Mouse (Mus musculus) heart, embryonic 12.5 days (tissue): ENCODE data around the gene Mapk7. TPM values are rescaled to one million over a fixed set of nuclear protein-coding genes. Genes with fewer than 3 reads are reported as not detected.
A peak's percentile ranks its signal among the peaks of the same experiment; 100 is the strongest.

ENCODE experiments used
- ATAC-seq: fragments of 200-750 bp; cut with Nextera tagmentation; 2 replicates; pipeline ENCODE4 v1.8.0; 2017; ENCODE audit warnings: moderate TSS enrichment, moderate library complexity; ENCODE audit not compliant: insufficient number of reproducible peaks, low FRiP score
- H3K27ac ChIP-seq: fragments of 300-500 bp; sonication (generic); 2 replicates; pipeline ENCODE4 v1.5.1; 2016; ENCODE audit warnings: mild to moderate bottlenecking, moderate library complexity; ENCODE audit not compliant: poor library complexity, severe bottlenecking
- H3K27me3 ChIP-seq: fragments of 300-500 bp; sonication (generic); replicated peaks from 2 replicates; pipeline ENCODE4 v1.6.1; 2016; ENCODE audit warnings: mild to moderate bottlenecking, moderate library complexity
- H3K36me3 ChIP-seq: fragments of 300-500 bp; sonication (generic); 2 replicates; pipeline ENCODE4 v1.6.1; 2016; ENCODE audit warnings: mild to moderate bottlenecking, moderate library complexity
- H3K4me1 ChIP-seq: fragments of 300-500 bp; sonication (generic); replicated peaks from 2 replicates; pipeline ENCODE4 v1.6.1; 2016; ENCODE audit warnings: mild to moderate bottlenecking
- H3K4me2 ChIP-seq: fragments of 300-500 bp; sonication (generic); 2 replicates; pipeline ENCODE4 v1.6.1; 2016; ENCODE audit warnings: mild to moderate bottlenecking, moderate library complexity
- H3K4me3 ChIP-seq: fragments of 300-500 bp; sonication (generic); 2 replicates; pipeline ENCODE4 v1.5.1; 2016; ENCODE audit warnings: mild to moderate bottlenecking
- H3K9ac ChIP-seq: fragments of 300-500 bp; sonication (generic); 2 replicates; pipeline ENCODE4 v1.6.1; 2016; ENCODE audit warnings: mild to moderate bottlenecking, moderate library complexity
- H3K9me3 ChIP-seq: fragments of 300-500 bp; sonication (generic); replicated peaks from 2 replicates; pipeline ENCODE4 v1.6.1; 2016; ENCODE audit warnings: mild to moderate bottlenecking, moderate library complexity
- WGBS: fragments of 180-500 bp; shearing (Covaris S2); methylation state at CpG from one replicate; pipeline ENCODE4 v1.1.7; 2016; 5-methylcytosine and 5-hydroxymethylcytosine counted together
- polyA plus RNA-seq: library from polyadenylated mRNA; unstranded; fragments of >200 nt; fragmentation: Nextera tagmentation; extraction: Ambion mirVana; gene quantifications from 2 replicates; pipeline ENCODE4 v1.2.1, GENCODE M21; 2016

The Mapk7 gene
- polyA plus RNA-seq, 1 experiment from 2014 or later, result 35.3 TPM

DNA sequence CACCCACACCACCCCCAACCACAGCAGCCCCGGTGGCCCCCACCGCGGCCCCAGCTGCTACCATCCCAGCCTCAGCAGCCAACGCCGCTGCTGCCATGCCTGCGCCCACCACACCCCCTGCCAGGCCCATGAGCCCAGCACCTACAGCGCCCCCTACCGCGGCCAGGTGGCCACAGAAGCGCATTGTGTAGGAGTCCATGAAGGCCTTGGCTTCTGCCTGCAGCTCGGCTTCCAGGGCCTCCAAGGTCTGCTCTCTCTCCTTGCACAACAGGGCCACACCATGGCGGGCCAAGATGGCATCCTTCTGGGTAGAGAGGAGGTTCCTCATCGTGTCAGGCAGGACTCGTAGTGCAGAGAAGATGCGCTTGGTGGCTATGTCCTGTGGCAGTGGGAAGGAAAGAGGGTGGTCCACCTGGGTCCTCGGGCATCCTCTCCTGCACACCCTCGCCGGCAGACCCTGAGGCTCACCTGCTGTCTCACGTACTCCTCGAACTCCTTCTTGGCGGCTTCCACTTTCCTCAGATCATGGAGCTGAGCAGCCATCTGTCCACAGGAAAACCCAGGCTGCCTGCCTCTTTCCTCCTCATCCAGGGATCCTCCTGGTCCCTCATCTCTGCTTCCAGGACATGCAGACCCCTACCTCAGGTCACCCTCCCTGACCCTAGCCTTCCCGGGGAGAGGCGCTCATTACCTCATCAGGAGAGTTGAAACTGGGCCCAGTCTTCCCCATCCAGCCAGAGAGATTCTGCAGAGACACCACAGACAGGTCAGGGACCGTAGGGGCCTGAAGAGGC is 44.5 kb downstream of the Mapk7 start:
- H3K4me2 ChIP-seq, result no peak overlapping the region
- H3K9ac ChIP-seq, result no peak overlapping the region
- WGBS, result 66% methylated on average over 24 of the region's 24 CpGs
- no peaks in the 10 kb centered on the region for H3K9me3 ChIP-seq
- peaks cover 43% of the 10 kb centered on the region for H3K27me3 ChIP-seq
- H3K4me1 ChIP-seq, result peaks cover 23% of the 10 kb centered on the region
- no peak overlapping the region for H3K4me3 ChIP-seq
- H3K36me3 ChIP-seq, result no peaks in the 10 kb centered on the region
- H3K27ac ChIP-seq, result no peak overlapping the region
- no peak for ATAC-seq

DNA sequence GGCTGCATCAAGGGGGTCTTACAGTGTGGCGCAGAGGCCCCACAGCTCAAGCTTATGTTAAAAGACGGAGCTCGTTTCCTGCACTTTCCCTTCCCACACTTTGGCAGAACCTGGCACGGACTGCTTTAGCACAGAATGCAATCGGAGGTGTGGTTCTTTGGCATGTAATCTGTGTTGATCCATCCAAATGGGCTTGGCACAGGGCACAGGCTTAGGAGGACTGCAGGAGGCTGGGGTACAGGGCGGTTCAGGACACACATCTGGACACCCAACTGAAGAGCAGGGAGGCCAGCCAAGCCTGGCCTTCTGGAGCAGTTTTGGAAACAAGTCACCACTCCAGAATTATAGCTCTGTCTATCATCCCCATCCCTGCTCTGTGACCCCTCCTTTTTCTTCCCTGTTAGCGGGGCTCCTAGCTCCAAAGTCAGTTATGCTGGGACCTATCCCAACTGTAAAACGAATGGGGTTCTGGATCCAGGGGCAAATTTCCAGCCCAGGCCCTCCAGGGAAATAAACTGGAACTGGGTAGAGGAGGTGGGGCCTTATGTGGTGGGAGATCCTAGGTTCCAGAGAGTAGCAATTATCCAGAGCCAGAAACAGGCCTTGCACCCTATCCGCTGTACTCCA is 45.5 kb downstream of the Mapk7 start:
- H3K27ac ChIP-seq, result no peak overlapping the region
- WGBS, result 82% methylated on average over 9 of the region's 9 CpGs
- peaks cover 43% of the 10 kb centered on the region for H3K27me3 ChIP-seq
- peaks cover 18% of the 10 kb centered on the region for H3K4me1 ChIP-seq
- no peak for ATAC-seq
- no peaks in the 10 kb centered on the region for H3K9me3 ChIP-seq
- 0 out of 2 replicates have a peak overlapping the region, but pooled peaks have one; percentile 5 for H3K9ac ChIP-seq
- H3K4me3 ChIP-seq, result no peak overlapping the region
- H3K36me3 ChIP-seq, result no peaks in the 10 kb centered on the region
- no peak overlapping the region for H3K4me2 ChIP-seq

GRCm38 (mm10) chr11:61448041-61448440 is 46.2 kb downstream of the Mapk7 start:
- Histone ChIP-seq H3K4me3 (no peak overlapping the region), H3K27ac (no peak overlapping the region), H3K9ac (no peak overlapping the region), H3K27me3 (peaks cover 38% of the 10 kb centered on the region), H3K4me2 (no peak overlapping the region), H3K4me1 (peaks cover 11% of the 10 kb centered on the region; the same call in 1 of the 2 replicates), H3K9me3 (no peaks in the 10 kb centered on the region), H3K36me3 (no peaks in the 10 kb centered on the region)
- 43% methylated on average over 5 of the region's 5 CpGs for WGBS
- no peak for ATAC-seq

- Histone ChIP-seq H3K27ac (no peak overlapping the region), H3K4me1 (peaks cover 10% of the 10 kb centered on the region; the same call in 1 of the 2 replicates), H3K4me3 (no peak overlapping the region), H3K4me2 (no peak overlapping the region), H3K9me3 (no peaks in the 10 kb centered on the region), H3K36me3 (no peaks in the 10 kb centered on the region), H3K27me3 (peaks cover 31% of the 10 kb centered on the region), H3K9ac (no peak overlapping the region)
- 88% methylated on average over 8 of the region's 8 CpGs for WGBS
- no peak for ATAC-seq
Measured at GRCm38 (mm10) chr11:61447296-61447695, 46.9 kb downstream of the Mapk7 start.

DNA sequence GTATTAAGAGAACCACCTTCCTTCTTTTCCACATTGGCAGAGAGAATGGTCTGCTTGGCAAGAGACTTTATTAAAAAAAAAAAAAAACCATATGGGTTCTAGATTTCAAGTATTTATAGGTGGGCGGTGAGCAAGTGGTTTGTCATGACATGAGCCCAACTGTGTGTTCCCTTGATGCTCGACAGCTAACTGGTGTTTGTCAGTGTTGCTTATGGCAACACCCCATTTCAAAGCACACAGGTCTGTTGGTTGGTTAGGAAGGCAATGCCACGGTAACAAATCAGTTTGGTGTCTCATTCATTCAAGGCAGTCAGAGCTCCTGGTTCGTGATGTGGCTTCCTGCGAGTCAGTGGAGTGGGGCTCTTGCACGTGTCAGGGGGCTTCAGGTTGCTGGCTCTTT is 50.4 kb downstream of the Mapk7 start:
- Histone ChIP-seq H3K4me3 (no peak overlapping the region), H3K27ac (no peak overlapping the region), H3K36me3 (no peaks in the 10 kb centered on the region), H3K4me1 (peaks cover 10% of the 10 kb centered on the region; the same call in 1 of the 2 replicates), H3K9ac (no peak overlapping the region), H3K27me3 (peaks cover 4% of the 10 kb centered on the region; the same call in 1 of the 2 replicates), H3K4me2 (no peak overlapping the region), H3K9me3 (no peaks in the 10 kb centered on the region)
- 80% methylated on average over 6 of the region's 6 CpGs for WGBS
- ATAC-seq, result no peak

DNA sequence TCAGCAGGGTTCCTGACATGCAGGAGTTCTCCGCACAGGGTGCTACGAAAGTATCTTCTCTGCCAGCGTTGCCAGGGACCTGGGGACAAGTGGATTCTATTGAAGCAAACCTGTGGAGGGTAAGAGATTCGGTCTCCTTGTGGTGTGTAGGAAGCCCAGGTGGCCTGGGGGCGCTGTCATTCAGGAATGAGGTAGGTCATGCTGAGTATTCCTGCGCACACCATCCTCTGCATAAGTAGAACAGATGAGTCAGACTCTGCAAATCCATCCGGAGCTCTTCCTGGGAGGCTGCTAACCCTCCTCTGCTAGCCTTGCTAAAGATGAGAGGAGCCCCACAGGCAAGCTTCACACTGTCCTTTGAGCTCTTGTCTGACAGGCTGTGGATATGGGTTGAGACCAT is 52.5 kb downstream of the Mapk7 start:
- no peak for ATAC-seq
- Histone ChIP-seq H3K4me2 (no peak overlapping the region), H3K27ac (no peak overlapping the region), H3K9me3 (no peaks in the 10 kb centered on the region), H3K4me3 (no peak overlapping the region), H3K4me1 (no peaks in the 10 kb centered on the region), H3K27me3 (no peaks in the 10 kb centered on the region), H3K36me3 (no peaks in the 10 kb centered on the region), H3K9ac (no peak overlapping the region)
- 81% methylated on average over 7 of the region's 7 CpGs for WGBS

- H3K36me3 ChIP-seq, result no peaks in the 10 kb centered on the region
- H3K9me3 ChIP-seq, result no peaks in the 10 kb centered on the region
- no peak overlapping the region for H3K27ac ChIP-seq
- no peaks in the 10 kb centered on the region for H3K4me1 ChIP-seq
- H3K27me3 ChIP-seq, result no peaks in the 10 kb centered on the region
- ATAC-seq, result no peak
- 84% methylated on average over 4 of the region's 4 CpGs for WGBS
- no peak overlapping the region for H3K9ac ChIP-seq
- no peak overlapping the region for H3K4me2 ChIP-seq
- H3K4me3 ChIP-seq, result no peak overlapping the region
Measured at GRCm38 (mm10) chr11:61440416-61440815, 53.8 kb downstream of the Mapk7 start.

DNA sequence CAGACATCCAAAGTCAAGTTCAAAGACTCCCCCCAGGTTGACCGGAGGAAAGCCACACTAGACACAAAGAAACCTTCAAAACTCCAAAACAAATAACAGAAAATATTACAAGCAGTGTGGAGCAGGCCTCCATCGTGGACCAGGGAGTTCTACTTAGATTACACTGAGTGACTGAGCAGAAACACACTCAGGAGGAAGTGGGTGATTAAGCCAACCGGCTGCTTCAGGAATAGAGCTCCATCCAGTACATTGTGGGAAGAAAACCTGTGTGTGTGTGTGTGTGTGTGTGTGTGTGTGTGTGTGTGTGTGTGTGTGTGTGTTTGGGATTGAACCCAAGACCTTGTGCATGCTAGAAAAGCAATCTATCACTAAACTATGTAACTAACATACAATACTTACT is 55.0 kb downstream of the Mapk7 start:
- no peaks in the 10 kb centered on the region for H3K4me1 ChIP-seq

More for the DNA sequence above, 55.0 kb downstream of the Mapk7 start:
- no peak overlapping the region for H3K4me3 ChIP-seq
- H3K36me3 ChIP-seq, result no peaks in the 10 kb centered on the region
- no peak overlapping the region for H3K4me2 ChIP-seq
- WGBS, result 56% methylated on average over 3 of the region's 3 CpGs
- no peaks in the 10 kb centered on the region for H3K27me3 ChIP-seq
- no peak overlapping the region for H3K9ac ChIP-seq
- no peak overlapping the region for H3K27ac ChIP-seq
- ATAC-seq, result no peak
- no peaks in the 10 kb centered on the region for H3K9me3 ChIP-seq

Other genes with a start within 250 kb of the Mapk7 start
- gene Aldh3a2, start 226.9 kb downstream of the Mapk7 start, polyA plus RNA-seq, result 32.0 and 33.1 TPM in 2 replicates
- not detected in 2 replicates for gene Slc47a2, start 151.5 kb downstream of the Mapk7 start, polyA plus RNA-seq
- gene Slc47a1, start 116.1 kb downstream of the Mapk7 start, polyA plus RNA-seq, result 26.1 and 27.4 TPM in 2 replicates
- gene Rnf112, start 40.3 kb downstream of the Mapk7 start, polyA plus RNA-seq, result 0.17 and 0.42 TPM in 2 replicates
- 72.4 and 76.0 TPM in 2 replicates for gene Mfap4, start 9.0 kb downstream of the Mapk7 start, polyA plus RNA-seq
- 9.0 and 11.0 TPM in 2 replicates for gene B9d1, start 10.7 kb upstream of the Mapk7 start, polyA plus RNA-seq
- 23.1 and 25.9 TPM in 2 replicates for gene Epn2, start 85.3 kb upstream of the Mapk7 start, polyA plus RNA-seq
- gene Grap, start 158.9 kb upstream of the Mapk7 start, polyA plus RNA-seq, result 7.7 and 8.1 TPM in 2 replicates
- gene Fam83g, start 189.7 kb upstream of the Mapk7 start, polyA plus RNA-seq, result 2.7 and 2.8 TPM in 2 replicates
- not detected in 2 replicates for gene Slc5a10, start 226.4 kb upstream of the Mapk7 start, polyA plus RNA-seq